Mouse (Mus musculus) embryo, embryonic 11 days (tissue): ENCODE measurements at regions not wholly inside any gene's neighbourhood (a gene's known extent, or its start where the extent isn't known, plus 50 kb on each side); places are given as distances from the start of the nearest gene placed in this dataset.

Experiments used
- DNase-seq: peaks from one replicate; pipeline ENCODE4 v3.0.0-alpha.2; 2015

GRCm38 (mm10) chr4:148723208-148723607 is 80.1 kb downstream of the Gm572 start:
- DNase-seq = no peak

DNA sequence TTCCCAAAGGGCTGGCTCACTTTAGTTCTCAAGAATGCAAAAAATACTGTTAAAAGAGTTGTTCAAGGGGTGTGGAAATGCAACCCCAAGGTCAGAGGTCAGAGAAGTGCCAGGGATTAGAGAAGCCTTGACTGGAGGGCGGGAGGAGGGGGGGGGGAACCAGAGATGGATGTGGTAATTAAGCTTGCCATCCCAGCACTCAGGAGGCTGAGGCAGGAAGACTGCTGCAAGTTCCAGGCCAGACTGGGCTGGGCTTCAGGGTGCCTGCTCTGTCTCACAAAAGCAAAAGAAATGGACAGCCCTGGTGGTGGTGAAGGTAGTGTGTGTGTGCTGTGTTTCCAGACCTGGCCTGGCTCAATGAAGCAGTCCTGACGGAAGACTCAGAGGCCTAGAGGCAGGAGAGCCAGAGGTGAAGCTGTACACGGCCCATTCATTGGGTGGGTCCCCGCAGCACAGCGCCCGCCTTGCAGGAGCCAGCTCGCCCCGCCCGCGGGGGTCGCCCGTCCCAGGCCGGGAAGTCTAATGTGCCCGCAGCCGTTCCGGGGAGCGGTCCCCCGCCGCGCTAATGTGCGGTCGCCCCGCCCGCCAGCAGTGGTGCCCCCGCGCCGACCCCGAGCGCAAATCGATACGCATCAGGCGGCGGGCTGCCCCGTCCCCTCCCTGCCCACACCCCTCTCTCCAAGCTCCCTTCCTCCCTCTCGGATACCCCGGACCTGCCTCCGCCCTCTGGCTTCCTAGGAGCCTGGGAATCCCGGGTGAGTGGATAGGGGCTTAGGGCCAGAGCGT is 80.1 kb upstream of the Casz1 start:
- peak; percentile 66 for DNase-seq

DNA sequence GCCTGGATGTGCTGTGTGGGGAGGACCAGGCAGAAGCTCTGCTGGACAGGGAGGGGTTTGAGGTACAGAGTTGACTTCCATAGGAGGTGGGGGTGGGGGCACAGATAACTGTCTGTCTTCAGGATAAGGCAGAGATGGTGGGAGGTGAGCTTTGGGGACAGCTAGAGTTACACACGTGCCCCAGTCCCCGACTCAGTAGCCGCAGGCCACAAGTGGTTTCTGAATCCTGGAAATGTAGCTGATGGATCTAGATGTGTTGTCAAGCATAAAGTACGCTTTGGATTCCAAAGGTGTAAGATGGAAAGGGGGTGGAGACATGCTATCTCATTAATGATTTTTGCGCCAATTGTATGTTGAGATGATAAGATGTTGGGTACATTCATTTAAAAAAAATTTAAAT is 75.4 kb upstream of the Casz1 start:
- DNase-seq = no peak

GRCm38 (mm10) chr4:148731586-148731985 is 72.6 kb upstream of the Casz1 start:
- no peak for DNase-seq

- no peak for DNase-seq
These were observed 70.2 kb upstream of the Casz1 start for GRCm38 (mm10) chr4:148734061-148734460.

DNA sequence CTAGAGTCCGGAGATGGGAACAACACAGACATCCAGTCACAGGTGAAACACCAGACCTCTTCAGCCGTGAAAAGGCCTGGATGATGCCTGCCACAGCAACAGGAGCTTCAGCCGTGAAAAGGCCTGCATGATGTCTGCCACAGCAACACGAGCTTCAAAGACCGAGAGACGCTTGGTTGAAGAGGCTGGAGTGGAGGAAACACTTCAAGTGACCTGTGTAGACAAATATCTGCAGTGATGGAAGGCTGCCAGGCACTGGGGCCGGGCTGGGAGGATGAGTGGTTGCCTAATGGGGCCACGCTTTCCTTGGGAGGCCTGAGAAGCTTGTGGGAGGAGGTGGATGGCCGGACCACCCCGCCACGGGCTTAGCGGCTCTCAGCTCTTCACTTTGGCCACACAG is 69.7 kb upstream of the Casz1 start:
- DNase-seq = no peak

DNA sequence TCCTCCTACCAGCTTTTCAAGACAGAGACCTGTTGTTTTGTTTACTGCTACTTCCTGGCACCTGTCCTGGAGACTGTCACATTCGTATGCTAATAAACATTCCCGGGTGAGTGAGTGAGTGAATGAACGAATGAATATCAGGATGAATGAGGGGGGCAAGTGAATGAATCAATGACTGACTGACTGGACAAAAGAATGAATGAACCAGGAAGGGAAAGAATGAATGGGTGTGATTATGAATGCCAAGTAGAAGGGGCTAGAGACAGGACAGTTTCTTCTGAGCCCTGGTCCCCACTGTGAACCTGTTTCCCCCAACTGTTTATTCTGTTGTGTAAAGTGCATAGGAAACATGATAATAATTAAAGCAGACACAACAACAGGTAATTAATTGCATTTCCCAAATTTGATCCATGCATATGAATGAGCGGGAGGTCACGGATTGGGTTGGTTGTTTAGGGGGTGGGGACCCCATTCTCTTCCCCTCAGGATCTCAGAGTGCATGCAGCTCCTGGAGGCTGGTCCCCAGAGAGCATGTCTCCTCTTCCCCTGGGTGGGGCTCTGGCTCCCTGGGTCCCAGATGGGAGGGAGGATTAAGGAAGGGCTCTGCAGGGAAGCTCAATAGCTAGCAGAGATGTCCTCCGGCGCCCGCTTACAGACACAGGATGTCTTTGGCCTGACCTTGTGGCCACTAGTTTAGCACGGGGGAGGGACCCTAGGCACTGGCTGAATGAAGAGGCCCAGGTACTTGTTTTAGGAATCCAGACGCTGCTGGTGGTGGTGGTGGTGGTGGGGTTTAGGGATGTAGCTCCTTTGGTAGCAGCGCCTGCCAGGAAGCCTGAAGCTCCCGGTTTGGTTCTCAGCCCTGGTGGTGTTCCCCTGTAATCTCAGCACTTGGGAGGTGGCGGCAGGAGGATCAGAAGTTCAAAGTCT is 65.4 kb upstream of the Casz1 start:
- DNase-seq = no peak

- DNase-seq = peak; percentile 86
These were observed 61.4 kb upstream of the Casz1 start for GRCm38 (mm10) chr4:148742549-148743413.

DNA sequence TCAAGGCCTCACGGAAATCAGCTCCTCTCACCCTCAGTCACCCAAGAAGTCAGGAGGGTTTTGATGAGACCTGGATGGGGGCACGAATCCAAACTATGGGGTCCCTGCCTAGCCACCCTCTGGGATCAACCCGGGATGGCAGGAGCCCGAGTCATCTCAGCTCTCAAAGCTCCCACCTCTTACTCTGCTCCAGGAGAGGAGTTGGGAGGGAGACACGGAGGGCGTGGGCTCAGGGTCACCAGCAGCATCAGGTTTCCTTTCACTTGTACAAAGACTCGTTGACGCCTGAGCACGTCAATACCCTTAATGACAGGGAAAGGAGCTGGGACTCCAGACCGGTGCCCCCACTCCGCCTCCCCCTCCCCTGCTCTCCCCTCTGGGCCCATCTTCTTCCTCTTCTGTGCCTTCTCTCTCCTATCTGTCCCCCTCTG is 60.8 kb upstream of the Casz1 start:
- no peak for DNase-seq

GRCm38 (mm10) chr4:148744053-148744452 is 60.2 kb upstream of the Casz1 start:
- DNase-seq = no peak

- peak; percentile 44 for DNase-seq
These were observed 57.5 kb upstream of the Casz1 start for GRCm38 (mm10) chr4:148746460-148747314.

DNA sequence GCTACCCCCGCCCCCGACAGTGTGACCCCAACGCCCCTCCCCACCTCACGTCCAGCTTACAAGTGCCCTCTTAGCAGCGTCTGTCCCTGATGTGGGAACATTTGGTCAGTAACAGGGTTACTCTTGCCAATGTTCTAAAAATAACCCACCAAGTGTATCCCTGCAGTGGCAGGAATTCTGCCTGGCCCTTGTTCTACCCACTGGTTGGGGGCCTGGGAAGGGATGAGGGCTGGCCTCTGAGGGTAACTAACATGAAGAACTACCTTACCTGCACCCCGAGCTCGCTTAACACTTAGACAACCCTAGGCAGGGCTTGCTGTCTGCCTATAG is 56.9 kb upstream of the Casz1 start:
- no peak for DNase-seq

DNA sequence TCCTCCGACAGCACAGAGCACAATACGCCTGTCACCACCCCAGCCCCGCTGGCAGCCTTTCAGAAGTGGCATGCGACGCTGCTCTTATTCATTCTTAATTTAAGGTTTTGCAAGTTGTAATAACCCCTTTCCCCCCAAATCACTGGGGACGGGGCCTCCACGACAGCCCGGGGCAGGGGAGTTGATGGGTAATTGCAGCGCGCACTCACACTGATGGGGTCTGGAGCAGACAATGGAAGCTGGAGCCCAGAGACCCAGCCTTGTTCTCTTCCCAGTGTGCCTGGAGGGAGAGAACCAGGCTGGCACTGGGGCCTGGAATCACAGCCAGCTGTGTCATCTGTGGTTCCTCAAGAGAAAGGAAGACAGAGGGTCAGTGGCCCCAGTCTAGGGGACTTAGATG is 54.2 kb upstream of the Casz1 start:
- DNase-seq = no peak

DNA sequence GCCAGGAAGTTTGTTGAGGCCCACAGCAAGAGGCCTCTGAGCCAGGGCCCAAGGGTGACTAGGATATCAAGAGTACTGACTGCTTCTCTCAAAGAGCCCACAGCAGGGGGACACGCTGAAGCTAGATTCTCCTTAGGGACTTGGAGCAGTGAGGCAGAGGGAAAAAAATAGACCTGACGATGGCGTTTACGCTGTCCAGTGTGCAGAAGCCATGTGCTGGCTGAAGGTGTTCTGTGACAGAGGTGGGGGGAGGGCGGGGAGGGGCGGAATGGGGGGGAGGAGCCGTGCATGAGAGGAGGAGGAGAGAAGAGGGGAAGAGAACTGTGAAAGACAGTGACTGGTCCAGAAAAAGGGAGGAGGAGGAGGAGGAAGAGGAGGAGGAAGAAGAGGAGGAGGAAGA is 52.6 kb upstream of the Casz1 start:
- DNase-seq = no peak

- no peak for DNase-seq
These were observed 51.7 kb upstream of the Casz1 start for GRCm38 (mm10) chr4:148752360-148753093.

DNA sequence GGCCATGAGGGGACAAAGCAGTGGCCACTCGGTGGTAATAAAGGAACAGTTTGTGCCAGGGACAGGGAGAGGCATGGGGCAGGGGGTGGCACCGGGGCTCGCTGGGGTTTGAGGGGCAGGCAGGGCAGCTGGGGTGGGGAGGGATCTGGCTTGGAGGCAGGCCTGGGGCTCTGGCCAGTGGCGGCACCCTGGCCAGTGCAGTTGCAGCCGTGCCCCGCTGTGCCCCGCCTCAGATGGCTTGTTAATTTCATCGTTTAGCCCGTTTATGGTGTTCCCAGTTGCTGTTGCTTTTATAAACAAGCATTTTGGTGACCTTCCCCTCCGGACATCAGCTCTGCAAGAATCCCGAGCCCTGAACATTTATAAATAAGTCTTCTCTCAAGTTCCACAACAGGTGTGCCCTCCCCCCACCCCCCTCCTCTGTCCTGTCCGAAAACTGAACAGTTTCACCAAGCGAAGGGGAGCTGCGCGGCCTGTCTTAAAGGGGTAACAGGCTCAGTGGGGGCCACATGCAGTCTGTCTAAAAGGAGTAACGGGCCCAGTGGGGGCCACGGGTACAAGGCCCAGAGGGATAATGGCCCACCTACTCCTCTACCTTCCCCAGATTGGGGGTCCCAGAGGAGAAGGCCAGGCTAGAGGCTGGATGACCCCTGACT is 51.0 kb upstream of the Casz1 start:
- DNase-seq = no peak

DNA sequence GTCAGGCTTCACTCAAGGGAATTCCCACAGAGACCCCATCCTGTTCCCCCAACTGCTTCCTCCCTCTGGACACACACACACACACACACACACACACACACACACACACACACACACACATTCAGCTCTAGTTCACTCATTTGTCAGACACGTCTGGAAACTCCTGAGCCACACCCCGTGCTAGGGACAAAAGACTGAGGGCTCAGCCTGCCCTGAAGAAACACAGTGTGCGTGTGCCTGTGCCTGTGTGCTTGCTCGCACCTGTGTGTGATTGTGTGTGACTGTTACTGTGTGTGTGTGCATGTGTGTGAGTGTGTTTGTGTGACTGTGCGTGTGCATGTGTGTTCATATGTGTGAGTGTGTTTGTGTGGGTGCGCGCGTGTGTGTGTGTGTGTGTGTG is 50.4 kb upstream of the Casz1 start:
- no peak for DNase-seq
